Mouse (Mus musculus) heart, postnatal 0 days (tissue): ENCODE results near the gene Eif2d.

Source experiments
- CTCF ChIP-seq: IDR thresholded peaks from 2 replicates; pipeline ENCODE4 v1.5.1; 2016; ENCODE audit warnings: antibody characterized with exemption, control low read depth, low read depth
- EP300 ChIP-seq: IDR thresholded peaks from 2 replicates; pipeline ENCODE4 v1.6.1; 2016; ENCODE audit warnings: antibody characterized with exemption, low read depth

- TF ChIP-seq CTCF (no peak), EP300 (no peak)
Observed at GRCm38 (mm10) chr1:131167612-131168011, 14.6 kb downstream of the Eif2d start.
